Comparison of ENCODE assay signal across 13 mouse cellular contexts in the genomic region with DNA sequence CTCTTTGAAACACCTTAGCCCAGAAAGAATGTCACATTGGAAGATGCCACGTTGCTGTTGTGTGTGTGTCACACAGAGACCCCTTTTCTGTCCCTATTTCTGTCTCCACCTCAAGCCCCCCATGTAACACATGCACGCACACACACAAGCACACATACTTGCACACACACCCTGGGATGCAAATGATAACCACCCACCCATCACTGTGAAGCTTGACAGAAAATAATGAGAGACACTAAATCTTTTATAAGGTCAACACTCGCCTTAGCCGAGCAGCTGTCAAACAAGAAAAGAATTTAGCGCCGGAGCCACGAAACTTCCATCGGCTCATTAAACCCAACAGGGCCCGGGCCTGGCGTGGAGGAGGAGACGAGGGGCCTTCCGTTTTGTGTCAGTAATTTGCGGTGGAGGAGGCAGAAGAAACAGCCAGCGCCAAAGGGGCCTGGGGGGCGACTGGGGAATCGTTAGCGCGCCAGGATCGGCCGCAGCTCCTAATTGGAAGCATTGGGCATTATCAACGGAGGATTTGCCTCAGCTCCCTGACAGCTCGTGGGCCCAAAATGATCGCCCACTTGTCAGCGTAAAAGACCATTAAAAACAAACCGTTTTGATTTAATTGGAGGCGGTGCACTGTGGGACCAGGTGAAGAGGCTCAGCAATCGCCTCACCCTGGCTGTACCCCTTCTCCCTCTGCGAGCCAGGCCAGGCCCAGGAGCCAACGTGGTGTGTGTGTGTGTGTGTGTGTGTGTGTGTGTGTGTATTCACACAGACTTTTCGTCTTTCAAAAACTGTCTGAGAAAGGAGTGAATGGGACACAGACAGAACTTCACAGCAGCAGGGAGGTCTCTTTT. TPM values are rescaled to one million over a fixed set of nuclear protein-coding genes. Genes with fewer than 3 reads are reported as not detected.
A peak's percentile ranks its signal among the peaks of the same experiment; 100 is the strongest.
DNase-seq lines count a peak whose midpoint lies in the region; ATAC-seq lines count a peak whose summit lies in the region.
"Had no signal": no experiment of that assay in that cellular context is flagged by ENCODE, and none has a peak within 500 bp of the region (broad histone marks: within the 10 kb centered on the region; RNA-seq: fewer than 3 reads in every experiment).

No protein-coding gene starts in this region.

- H3K9ac ChIP-seq in neural tube, embryonic 11.5 days (ENCODE audit: low read length) = no peak overlapping the region
- H3K9ac ChIP-seq in hindbrain, embryonic 11.5 days (ENCODE audit: low read depth, low read length) = no peak overlapping the region

- H3K4me3 ChIP-seq in neural tube, embryonic 11.5 days (ENCODE audit: low read depth, low read length) = no peak overlapping the region
- H3K4me3 ChIP-seq in hindbrain, embryonic 11.5 days (ENCODE audit: low read depth, low read length) = no peak overlapping the region

- H3K4me2 ChIP-seq in neural tube, embryonic 11.5 days (ENCODE audit: low read depth) = 0 out of 2 replicates have a peak overlapping the region, but pooled peaks have one; percentile 1
- H3K4me2 ChIP-seq in hindbrain, embryonic 11.5 days (replicated peaks; ENCODE audit: low read depth, low read length) = no peak overlapping the region; the same call in 1 of the 2 replicates

- no peaks in the 10 kb centered on the region for H3K9me3 ChIP-seq in neural tube, embryonic 11.5 days (ENCODE audit: control insufficient read depth, low read length)
- H3K9me3 ChIP-seq in hindbrain, embryonic 11.5 days (ENCODE audit: control insufficient read depth, low read length) = no peaks in the 10 kb centered on the region

- WGBS in neural tube, embryonic 11.5 days = 30% methylated on average over 30 of the region's 30 CpGs
- 34% methylated on average over 30 of the region's 30 CpGs for WGBS in hindbrain, embryonic 11.5 days

- H3K36me3 ChIP-seq in neural tube, embryonic 11.5 days (ENCODE audit: control insufficient read depth, insufficient read depth, low read length) = no peaks in the 10 kb centered on the region
- H3K36me3 ChIP-seq in hindbrain, embryonic 11.5 days (ENCODE audit: control insufficient read depth, insufficient read depth, low read length) = no peaks in the 10 kb centered on the region

- peaks cover 6% of the 10 kb centered on the region for H3K27me3 ChIP-seq in neural tube, embryonic 11.5 days (ENCODE audit: control insufficient read depth, insufficient read depth, low read length)
- H3K27me3 ChIP-seq in hindbrain, embryonic 11.5 days (ENCODE audit: control insufficient read depth, insufficient read depth, low read length) = peaks cover 12% of the 10 kb centered on the region

- H3K4me1 ChIP-seq in neural tube, embryonic 11.5 days (ENCODE audit: control insufficient read depth, insufficient read depth, low read length) = peaks cover 13% of the 10 kb centered on the region
- peaks cover 10% of the 10 kb centered on the region for H3K4me1 ChIP-seq in hindbrain, embryonic 11.5 days (replicated peaks; ENCODE audit: control insufficient read depth, insufficient read depth, low read length)

- H3K27ac ChIP-seq in neural tube, embryonic 11.5 days (ENCODE audit: low read depth, low read length) = no peak overlapping the region
- H3K27ac ChIP-seq in hindbrain, embryonic 11.5 days (ENCODE audit: low read depth, low read length) = no peak overlapping the region

- peak; percentile 46 for DNase-seq in neural tube, embryonic 11.5 days (ENCODE audit: low spot score)
- no peak for DNase-seq in neural tube, embryonic 10.5 days (ENCODE audit: extremely low spot score, low spot score)
- DNase-seq in hindbrain, embryonic 11.5 days (ENCODE audit: low spot score) = peak; percentile 50
- peak; percentile 47 for DNase-seq in mesoderm, embryonic 11.5 days (ENCODE audit: low read depth, low spot score)
- no peak for DNase-seq in right cerebral cortex, postnatal 25 days
- DNase-seq in lung, postnatal 25 days (ENCODE audit: low spot score) = no peak
- no peak for DNase-seq in layer of hippocampus, postnatal 25 days (ENCODE audit: extremely low spot score in 1 of 2, low spot score in 1 of 2)
- no peak for DNase-seq in spleen, adult 12 weeks (ENCODE audit: low spot score)
- DNase-seq: adrenal gland, adult 8-10 months; cerebellum, adult 11 months; heart, postnatal 10 days had no signal

- no peak for ATAC-seq in neural tube, embryonic 11.5 days (ENCODE audit: insufficient read depth, low FRiP score, low TSS enrichment)
- ATAC-seq in hindbrain, embryonic 11.5 days (ENCODE audit: low FRiP score) = no peak

RNA-seq across cellular contexts. Expression of a gene that starts 27.4 kb away (rescaled TPM):
- polyA plus RNA-seq in neural tube, embryonic 11.5 days (2014; fragmentation: Nextera tagmentation; extraction: Ambion mirVana) = 9.2 and 10.2 TPM in 2 replicates
- polyA plus RNA-seq in hindbrain, embryonic 11.5 days (2014; fragmentation: Nextera tagmentation; extraction: Ambion mirVana) = 9.4 and 9.9 TPM in 2 replicates
- not detected for total RNA-seq in layer of hippocampus, postnatal 25 days (2021)
- total RNA-seq: adrenal gland, adult 8-10 months; heart, postnatal 10 days; megakaryocyte progenitor cell, adult 5-6 weeks had no signal
- polyA plus RNA-seq: liver, embryonic 16.5 days had no signal

Comparison
In these comparisons a context has a peak if more than half of its experiments do, and no peak if none do; other contexts are left out.
1. DNase-seq: peak in neural tube, embryonic 11.5 days (single experiment), hindbrain, embryonic 11.5 days (single experiment) and mesoderm, embryonic 11.5 days (single experiment); none in neural tube, embryonic 10.5 days (single experiment), right cerebral cortex, postnatal 25 days (single experiment), lung, postnatal 25 days (single experiment), layer of hippocampus, postnatal 25 days (0 of 2) and spleen, adult 12 weeks (single experiment).